Mouse (Mus musculus) kidney, adult 9 months (tissue): ENCODE results near the gene C8g.

ENCODE experiments used
- DNase-seq: peaks from one replicate; pipeline ENCODE4 v3.0.0; 2022

The C8g gene

GRCm38 (mm10) chr2:25465816-25466635, 35.5 kb downstream of the C8g start:
- no peak for DNase-seq

DNA sequence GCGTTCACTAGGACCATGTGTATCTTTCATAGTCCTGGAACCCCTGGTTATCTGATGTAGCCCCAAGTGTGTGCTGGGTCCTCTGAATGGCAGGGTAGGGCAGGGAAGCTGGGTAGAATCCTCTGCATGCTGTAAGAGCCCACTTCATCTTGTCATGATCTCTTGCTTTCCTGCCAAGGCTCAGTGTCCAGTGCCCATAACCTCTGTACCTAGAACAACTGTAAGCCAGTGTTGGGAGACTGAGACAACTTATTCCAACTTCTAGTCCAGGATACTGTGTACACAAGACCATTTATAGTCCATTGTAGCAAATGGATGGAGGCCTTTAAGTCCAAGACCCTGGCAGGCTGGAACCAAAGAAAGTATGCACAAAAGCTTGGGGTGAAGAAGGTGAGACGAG, 36.3 kb downstream of the C8g start:
- DNase-seq: no peak

DNA sequence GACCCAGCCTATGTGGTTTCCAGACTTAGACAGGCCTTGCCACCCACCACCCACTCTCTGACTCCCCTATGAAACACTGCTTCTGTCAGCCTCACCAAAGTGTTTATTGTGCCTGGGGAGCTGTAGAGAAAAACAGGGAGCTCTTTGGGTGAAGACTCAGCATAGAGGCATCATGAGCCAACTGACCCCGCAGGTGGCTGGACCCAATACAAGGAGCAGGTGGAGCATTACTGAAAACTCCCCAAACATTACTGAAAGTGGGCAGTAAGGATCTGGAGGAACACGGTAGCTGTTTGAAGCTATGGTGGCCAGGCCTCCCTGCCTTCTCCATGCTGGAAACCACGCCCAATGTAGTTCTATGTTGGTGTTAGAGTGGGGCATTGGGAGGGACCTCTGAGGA, 37.9 kb downstream of the C8g start:
- no peak for DNase-seq

DNA sequence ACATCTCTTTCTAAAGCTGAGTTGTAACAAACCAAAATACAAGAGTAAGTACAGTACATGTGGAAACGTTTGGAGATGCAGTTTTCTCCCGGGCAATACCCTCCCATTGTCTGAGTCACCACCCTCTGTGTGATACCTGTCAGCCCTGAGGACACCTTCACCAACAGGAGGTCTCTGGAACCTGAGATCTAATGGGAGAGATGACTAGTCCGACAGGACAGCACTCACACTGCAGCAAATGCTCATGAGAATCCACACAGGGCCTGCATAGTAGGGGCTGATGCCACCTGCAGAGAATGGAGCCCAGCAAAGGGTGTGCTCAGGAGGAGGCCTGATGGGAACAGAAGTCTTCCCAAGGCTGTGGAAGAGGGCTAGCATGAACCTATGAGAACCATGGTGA, 40.1 kb downstream of the C8g start:
- DNase-seq: no peak

GRCm38 (mm10) chr2:25460551-25461309, 40.8 kb downstream of the C8g start, which contains the start of gene Paxx:
Gene Paxx (minus strand): TSS chr2:25461094.
- DNase-seq: peak; percentile 98

DNA sequence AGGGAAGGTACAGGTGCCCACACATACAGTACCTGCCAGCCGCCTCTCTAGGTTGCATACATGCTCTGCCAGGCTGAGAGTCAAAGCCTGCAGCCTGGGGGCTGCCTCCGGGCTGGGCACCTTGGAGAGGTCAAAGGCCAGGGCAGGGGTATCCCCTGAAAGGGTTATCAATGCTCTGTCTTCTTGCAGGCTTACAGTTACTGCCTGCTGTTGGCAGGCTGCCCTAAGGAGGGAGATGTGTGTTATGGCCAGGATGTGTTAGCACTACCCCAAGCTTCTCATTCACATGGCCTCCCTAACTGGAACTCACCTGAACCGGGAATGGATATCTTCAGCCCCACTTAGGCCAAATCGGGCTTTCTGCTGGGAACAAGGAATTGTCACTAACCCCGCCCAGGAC, 41.4 kb downstream of the C8g start:
- no peak for DNase-seq

DNA sequence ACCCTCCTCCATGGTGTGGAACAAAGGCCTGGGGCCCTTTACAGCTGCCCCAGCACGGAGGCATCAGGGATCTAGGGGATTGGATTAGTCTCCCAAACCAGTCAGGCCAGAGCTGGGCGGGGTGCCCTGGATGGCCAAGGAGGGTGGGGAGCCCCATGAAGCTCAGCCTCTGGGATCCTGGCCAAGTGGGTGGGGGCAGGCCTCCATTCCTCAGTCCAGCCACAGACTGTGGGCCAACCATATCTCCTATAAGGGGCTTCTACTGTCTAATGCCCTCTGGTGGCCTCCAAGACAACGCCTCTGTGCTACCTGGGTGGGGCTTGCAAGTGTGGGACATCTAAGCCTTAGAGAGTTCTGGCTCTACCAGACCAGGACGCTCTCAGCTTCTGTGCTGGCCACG, 42.6 kb downstream of the C8g start:
- DNase-seq: no peak

DNA sequence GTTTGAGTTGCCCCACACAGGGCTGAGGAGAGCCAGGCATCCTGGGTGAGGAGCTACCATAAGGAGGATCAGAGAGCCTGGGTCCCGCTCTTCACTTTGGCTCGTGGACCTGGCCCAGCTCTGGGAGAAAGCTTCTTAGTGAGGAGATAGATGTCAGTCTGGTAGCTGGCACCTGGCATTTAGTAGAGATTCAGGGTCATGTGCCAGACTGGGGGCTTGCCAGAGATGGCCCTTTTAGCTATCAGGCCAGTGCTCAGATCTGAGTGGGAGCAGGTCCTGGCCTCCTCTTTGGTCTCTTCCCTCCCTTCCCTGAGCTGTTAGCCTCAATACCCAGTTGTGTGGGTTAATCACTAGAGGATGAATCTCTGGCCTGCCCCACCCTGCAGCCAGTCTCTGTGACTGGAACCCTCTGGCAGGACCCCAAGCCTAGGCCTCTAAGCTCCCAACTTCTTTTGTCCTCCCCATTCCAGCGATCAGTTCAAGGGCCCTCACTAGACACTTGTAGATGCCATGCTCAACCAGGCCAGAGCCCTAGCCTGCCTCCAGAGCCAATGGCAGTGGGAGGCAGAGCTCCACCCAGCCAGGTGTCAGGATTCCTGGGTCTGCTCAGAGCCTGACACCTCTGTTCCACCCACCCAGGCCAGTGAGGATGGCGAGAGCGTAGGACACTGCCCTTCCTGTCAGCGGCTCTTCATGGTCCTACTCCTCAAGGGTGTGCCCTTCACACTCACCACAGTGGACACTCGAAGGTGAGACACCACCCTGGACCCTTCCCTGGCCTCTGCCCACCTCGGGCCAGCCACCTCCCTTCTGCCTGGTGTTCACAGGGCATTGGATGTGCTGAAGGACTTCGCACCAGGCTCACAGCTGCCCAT, 44.3 kb downstream of the C8g start:
- DNase-seq: no peak

DNA sequence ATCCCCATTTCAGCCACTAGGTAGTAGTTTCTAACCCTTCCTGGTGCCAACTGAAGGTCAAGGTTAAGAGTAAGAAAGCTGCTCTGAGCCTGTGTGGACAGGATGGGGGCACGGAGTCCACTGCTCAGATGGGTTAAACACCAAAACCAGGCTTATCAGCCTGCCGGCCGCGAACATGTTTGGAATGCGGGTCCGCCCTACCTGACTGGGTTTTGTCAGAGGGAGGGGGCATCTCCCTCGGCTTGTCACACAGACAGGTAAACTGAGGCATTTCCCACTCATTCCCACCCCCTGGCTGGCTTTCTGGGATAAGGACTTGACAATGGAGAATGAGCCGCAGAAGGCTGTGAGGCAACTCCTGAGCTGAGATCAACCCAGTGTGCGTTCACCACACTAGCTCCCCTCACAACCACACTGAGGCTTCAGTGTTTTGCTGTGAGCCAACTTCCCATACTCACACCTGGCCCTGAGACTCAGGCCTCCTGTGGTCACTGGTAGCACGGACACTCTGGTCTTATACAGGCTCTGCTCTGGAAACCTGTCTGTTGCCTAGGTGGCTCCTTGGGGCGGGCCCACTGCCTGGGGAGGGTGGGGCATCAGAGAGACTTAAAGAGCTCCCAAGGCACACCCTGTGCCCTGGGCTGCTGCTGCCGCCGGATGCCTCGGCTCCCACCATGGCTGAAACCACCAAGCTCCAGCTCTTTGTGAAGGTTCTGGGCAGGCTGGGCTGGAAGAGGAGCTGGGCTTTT, 45.1 kb downstream of the C8g start, which contains the start of gene Clic3:
Clic3 (plus strand) TSS at position 634 of the 749 bp plus-strand sequence.
- no peak for DNase-seq

DNA sequence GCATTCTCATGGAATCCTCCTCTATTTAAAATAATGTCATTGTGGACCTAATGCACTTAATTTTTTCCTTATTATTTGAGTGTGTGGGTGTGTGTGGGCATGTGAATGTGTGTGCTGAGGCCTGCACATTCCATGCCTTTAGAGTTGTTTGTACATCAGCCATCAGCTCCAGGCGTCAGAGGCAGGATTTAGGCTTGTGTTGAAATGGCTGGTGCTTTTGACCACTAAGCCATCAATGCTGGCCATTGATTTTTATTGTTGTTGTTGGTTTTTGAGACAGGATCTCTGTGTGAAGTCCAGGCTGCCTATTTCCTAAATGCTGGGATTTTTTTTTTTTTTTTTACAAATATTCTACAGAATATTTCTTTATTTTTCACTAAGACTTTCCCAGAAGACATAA, 48.6 kb downstream of the C8g start:
- no peak for DNase-seq

DNA sequence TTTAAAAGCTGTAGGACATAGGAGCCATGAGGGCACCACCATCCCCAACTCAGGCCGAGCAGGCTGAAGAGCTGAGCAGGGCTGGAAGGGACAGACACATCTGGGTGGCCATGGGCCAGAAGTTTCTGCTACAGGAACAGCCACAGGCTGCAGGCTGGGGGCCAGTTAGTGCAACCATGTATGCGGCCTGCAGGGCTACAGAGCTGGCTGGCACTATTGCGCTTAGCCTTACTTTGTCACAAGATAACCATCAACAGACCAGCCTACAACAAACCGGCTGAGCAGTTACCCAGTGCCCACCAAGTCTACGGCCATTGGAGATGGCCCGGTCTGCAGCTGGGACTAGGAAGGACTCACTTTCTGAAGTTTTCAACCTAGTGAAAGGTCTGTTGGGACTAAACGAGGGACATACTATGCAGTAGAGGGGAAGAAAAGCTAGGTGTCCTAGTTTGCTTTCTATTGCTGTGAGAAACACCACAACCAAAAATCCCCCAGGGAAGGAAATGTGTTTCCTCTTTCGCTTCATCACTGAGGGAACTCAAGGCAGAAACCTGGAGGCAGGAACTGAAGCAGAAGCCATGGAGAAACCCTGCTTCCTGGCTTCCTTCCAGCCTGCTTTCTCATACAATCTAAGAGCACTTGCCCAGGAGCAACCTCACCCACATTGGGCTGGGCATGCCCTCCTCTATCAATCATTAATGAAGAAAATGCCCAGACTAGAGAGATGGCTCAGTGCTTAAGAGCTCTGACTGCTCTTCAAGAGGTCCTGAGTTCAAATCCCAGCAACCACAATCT, 50.5 kb downstream of the C8g start:
- peak; percentile 44 for DNase-seq
